Mouse (Mus musculus): ENCODE data around the gene Gm29735. TPM values are rescaled to one million over a fixed set of nuclear protein-coding genes. Genes with fewer than 3 reads are reported as not detected.
A peak's percentile ranks its signal among the peaks of the same experiment; 100 is the strongest.
"Not testable (repeated sequence)": the region's sequence is repeated elsewhere in the genome, so short reads cannot be mapped to it uniquely, and the experiment has no call there.

The Gm29735 gene
- polyA plus RNA-seq, 1 experiment, result not detected

GRCm38 (mm10) chr7:142148633-142149032, 8.3 kb downstream of the Gm29735 start:
- H3K27ac ChIP-seq (ENCODE audit: control insufficient read depth, insufficient read depth, low read length), result no peak overlapping the region
- no peak for DNase-seq
- H3K36me3 ChIP-seq (ENCODE audit: control insufficient read depth, insufficient read depth, low read length), result no peaks in the 10 kb centered on the region
- H3K4me3 ChIP-seq (ENCODE audit: control insufficient read depth, insufficient read depth, low read length), result no peak overlapping the region
- no peaks in the 10 kb centered on the region for H3K27me3 ChIP-seq (ENCODE audit: control insufficient read depth, insufficient read depth, low read length)
- TF ChIP-seq POLR2A (IDR thresholded peaks at IDR 0.05; ENCODE audit: control insufficient read depth, extremely low read depth, insufficient read depth, low read length, poor library complexity), result no peak
- TF ChIP-seq CTCF (IDR thresholded peaks at IDR 0.05; ENCODE audit: borderline replicate concordance, control insufficient read depth, extremely low read depth, insufficient read depth, low read length, poor library complexity), result no peak
- H3K4me1 ChIP-seq (replicated peaks; ENCODE audit: control insufficient read depth, insufficient read depth, low read length), result no peaks in the 10 kb centered on the region

- peak; percentile 30 for DNase-seq
- no peak for TF ChIP-seq POLR2A (IDR thresholded peaks at IDR 0.05; ENCODE audit: control insufficient read depth, extremely low read depth, insufficient read depth, low read length, poor library complexity)
- no peak for TF ChIP-seq CTCF (IDR thresholded peaks at IDR 0.05; ENCODE audit: borderline replicate concordance, control insufficient read depth, extremely low read depth, insufficient read depth, low read length, poor library complexity)
- Histone ChIP-seq H3K4me3 (ENCODE audit: control insufficient read depth, insufficient read depth, low read length) (no peak overlapping the region), H3K27me3 (ENCODE audit: control insufficient read depth, insufficient read depth, low read length) (no peaks in the 10 kb centered on the region), H3K4me1 (replicated peaks; ENCODE audit: control insufficient read depth, insufficient read depth, low read length) (no peaks in the 10 kb centered on the region), H3K27ac (ENCODE audit: control insufficient read depth, insufficient read depth, low read length) (no peak overlapping the region), H3K36me3 (ENCODE audit: control insufficient read depth, insufficient read depth, low read length) (no peaks in the 10 kb centered on the region)
- WGBS, result 6% methylated on average over 1 of the region's 1 CpGs
These were observed 10.9 kb downstream of the Gm29735 start for GRCm38 (mm10) chr7:142146033-142146432.

- DNase-seq, result no peak
- 85% methylated on average over 4 of the region's 4 CpGs for WGBS
These were observed 11.4 kb downstream of the Gm29735 start for GRCm38 (mm10) chr7:142145413-142145940.

GRCm38 (mm10) chr7:142144507-142144906, 12.4 kb downstream of the Gm29735 start, which contains the start of gene Gm45337:
Gm45337 (minus strand) TSS chr7:142144607.
- H3K27ac ChIP-seq (ENCODE audit: control insufficient read depth, insufficient read depth, low read length), result no peak within 1 kb of the TSS
- TF ChIP-seq POLR2A (IDR thresholded peaks at IDR 0.05; ENCODE audit: control insufficient read depth, extremely low read depth, insufficient read depth, low read length, poor library complexity) (no peak), CTCF (IDR thresholded peaks at IDR 0.05; ENCODE audit: borderline replicate concordance, control insufficient read depth, extremely low read depth, insufficient read depth, low read length, poor library complexity) (no peak)
- DNase-seq, result no peak
- no peaks in the 10 kb centered on the region for H3K27me3 ChIP-seq (ENCODE audit: control insufficient read depth, insufficient read depth, low read length)
- H3K36me3 ChIP-seq (ENCODE audit: control insufficient read depth, insufficient read depth, low read length), result no peaks in the 10 kb centered on the region
- H3K4me3 ChIP-seq (ENCODE audit: control insufficient read depth, insufficient read depth, low read length), result no peak within 1 kb of the TSS
- H3K4me1 ChIP-seq (replicated peaks; ENCODE audit: control insufficient read depth, insufficient read depth, low read length), result no peaks in the 10 kb centered on the region
- 97% methylated on average over 1 of the region's 1 CpGs for WGBS

More at GRCm38 (mm10) chr7:142145413-142145940, 11.4 kb downstream of the Gm29735 start:
- Histone ChIP-seq H3K27me3 (ENCODE audit: control insufficient read depth, insufficient read depth, low read length) (no peaks in the 10 kb centered on the region), H3K4me3 (ENCODE audit: control insufficient read depth, insufficient read depth, low read length) (no peak overlapping the region), H3K27ac (ENCODE audit: control insufficient read depth, insufficient read depth, low read length) (no peak overlapping the region), H3K4me1 (replicated peaks; ENCODE audit: control insufficient read depth, insufficient read depth, low read length) (no peaks in the 10 kb centered on the region), H3K36me3 (ENCODE audit: control insufficient read depth, insufficient read depth, low read length) (no peaks in the 10 kb centered on the region)
- TF ChIP-seq CTCF (IDR thresholded peaks at IDR 0.05; ENCODE audit: borderline replicate concordance, control insufficient read depth, extremely low read depth, insufficient read depth, low read length, poor library complexity) (no peak), POLR2A (IDR thresholded peaks at IDR 0.05; ENCODE audit: control insufficient read depth, extremely low read depth, insufficient read depth, low read length, poor library complexity) (no peak)

GRCm38 (mm10) chr7:142143506-142144010, 13.4 kb downstream of the Gm29735 start:
- H3K36me3 ChIP-seq (ENCODE audit: control insufficient read depth, insufficient read depth, low read length); H3K27me3 ChIP-seq (ENCODE audit: control insufficient read depth, insufficient read depth, low read length); DNase-seq; H3K4me1 ChIP-seq (replicated peaks; ENCODE audit: control insufficient read depth, insufficient read depth, low read length); H3K27ac ChIP-seq (ENCODE audit: control insufficient read depth, insufficient read depth, low read length); H3K4me3 ChIP-seq (ENCODE audit: control insufficient read depth, insufficient read depth, low read length): not testable (repeated sequence)
- WGBS, result 0% methylated on average over 1 of the region's 1 CpGs

- no peak overlapping the region for H3K27ac ChIP-seq (ENCODE audit: control insufficient read depth, insufficient read depth, low read length)
- 11% methylated on average over 1 of the region's 1 CpGs for WGBS
These were observed 16.2 kb downstream of the Gm29735 start for GRCm38 (mm10) chr7:142140696-142141095.

GRCm38 (mm10) chr7:142135934-142136333, 21.0 kb downstream of the Gm29735 start, which contains the start of gene Gm39115:
Gm39115 (minus strand) TSS chr7:142136034.
- not testable (repeated sequence) for DNase-seq; H3K36me3 ChIP-seq (ENCODE audit: control insufficient read depth, insufficient read depth, low read length); H3K4me1 ChIP-seq (replicated peaks; ENCODE audit: control insufficient read depth, insufficient read depth, low read length); H3K27ac ChIP-seq (ENCODE audit: control insufficient read depth, insufficient read depth, low read length); H3K4me3 ChIP-seq (ENCODE audit: control insufficient read depth, insufficient read depth, low read length); H3K27me3 ChIP-seq (ENCODE audit: control insufficient read depth, insufficient read depth, low read length)
- 6% methylated on average over 2 of the region's 2 CpGs for WGBS

More at GRCm38 (mm10) chr7:142140696-142141095, 16.2 kb downstream of the Gm29735 start:
- Histone ChIP-seq H3K27me3 (ENCODE audit: control insufficient read depth, insufficient read depth, low read length) (no peaks in the 10 kb centered on the region), H3K4me3 (ENCODE audit: control insufficient read depth, insufficient read depth, low read length) (no peak overlapping the region), H3K36me3 (ENCODE audit: control insufficient read depth, insufficient read depth, low read length) (no peaks in the 10 kb centered on the region), H3K4me1 (replicated peaks; ENCODE audit: control insufficient read depth, insufficient read depth, low read length) (no peaks in the 10 kb centered on the region)
- DNase-seq, result no peak
- TF ChIP-seq POLR2A (IDR thresholded peaks at IDR 0.05; ENCODE audit: control insufficient read depth, extremely low read depth, insufficient read depth, low read length, poor library complexity) (no peak), CTCF (IDR thresholded peaks at IDR 0.05; ENCODE audit: borderline replicate concordance, control insufficient read depth, extremely low read depth, insufficient read depth, low read length, poor library complexity) (no peak)

Data from thymus, adult 2 months (tissue).